Mouse (Mus musculus) E14TG2a.4 (cell line): ENCODE measurements around the gene Klhl5.

Experiments used
- CTCF ChIP-seq: conservative IDR thresholded peaks from 2 replicates; pipeline ENCODE4 v1.5.1; 2014; ENCODE audit warnings: low read length
- NANOG ChIP-seq: IDR thresholded peaks from 2 replicates; pipeline ENCODE4 v1.6.1; 2014; ENCODE audit warnings: borderline replicate concordance, low read length, mixed read lengths

GRCm38 (mm10) chr5:65126137-65126536 lies 18.8 kb downstream of the Klhl5 start:
- TF ChIP-seq CTCF (no peak), NANOG (no peak)
